Mouse (Mus musculus): Measurements from ENCODE around the gene Gpr161.
A peak's percentile ranks its signal among the peaks of the same experiment; 100 is the strongest.

- TF ChIP-seq CTCF (IDR thresholded peaks at IDR 0.05; ENCODE audit: control insufficient read depth, insufficient read depth, insufficient read length) = peak; percentile 93
- TF ChIP-seq MYOD1 (IDR thresholded peaks at IDR 0.05; ENCODE audit: control insufficient read depth, insufficient read length, low read depth) = no peak
- TF ChIP-seq MYOG (IDR thresholded peaks at IDR 0.05; ENCODE audit: control insufficient read depth, extremely low read depth, insufficient read length) = no peak
Measured at GRCm38 (mm10) chr1:165320141-165320934, 24.7 kb downstream of the Gpr161 start.
